Mouse (Mus musculus) myocyte (in vitro differentiated cells): ENCODE data around the gene Gng2.

ENCODE experiments used
- CEBPB ChIP-seq: IDR thresholded peaks from 2 replicates; pipeline ENCODE4 v1.6.1; 2011; ENCODE audit warnings: mild to moderate bottlenecking, moderate library complexity; ENCODE audit not compliant: poor library complexity, insufficient read depth, severe bottlenecking
- E2F4 ChIP-seq: IDR thresholded peaks from one replicate; pipeline ENCODE4 v1.6.1; 2011; ENCODE audit warnings: mild to moderate bottlenecking, control low read depth, moderate library complexity; ENCODE audit not compliant: insufficient read depth
- MAX ChIP-seq: IDR thresholded peaks from one replicate; pipeline ENCODE4 v1.6.1; 2011; ENCODE audit warnings: low read depth, mild to moderate bottlenecking, control low read depth
- MYOD1 ChIP-seq, 3 experiments: IDR thresholded peaks; one replicate each; pipeline ENCODE4 v1.6.1; 2011; ENCODE audit warnings: control low read depth in 2 of 3, low read depth in 2 of 3, mild to moderate bottlenecking in 2 of 3, moderate library complexity in 1 of 3; ENCODE audit not compliant: insufficient read length in 2 of 3, control insufficient read depth in 1 of 3
- MYOG ChIP-seq, 3 experiments: IDR thresholded peaks; one replicate each; pipeline ENCODE4 v1.6.1; 2011; ENCODE audit warnings: control low read depth in 2 of 3, low read depth in 2 of 3, mild to moderate bottlenecking in 2 of 3; ENCODE audit not compliant: insufficient read length in 2 of 3, control insufficient read depth in 1 of 3, insufficient read depth in 1 of 3
- POLR2A ChIP-seq: IDR thresholded peaks from one replicate; pipeline ENCODE4 v1.6.1; 2011; ENCODE audit warnings: low read depth, mild to moderate bottlenecking, control low read depth, moderate library complexity; ENCODE audit not compliant: insufficient read length
- POLR2AphosphoS2 ChIP-seq: IDR thresholded peaks from one replicate; pipeline ENCODE4 v1.6.1; 2011; ENCODE audit warnings: low read depth, control low read depth; ENCODE audit not compliant: insufficient read length
- REST ChIP-seq: IDR thresholded peaks from one replicate; pipeline ENCODE4 v1.6.1; 2011; ENCODE audit warnings: mild to moderate bottlenecking, control low read depth, moderate library complexity; ENCODE audit not compliant: insufficient read depth, insufficient read length
- SRF ChIP-seq: IDR thresholded peaks from one replicate; pipeline ENCODE4 v1.6.1; 2011; ENCODE audit warnings: low read depth; ENCODE audit not compliant: control insufficient read depth, insufficient read length
- TCF12 ChIP-seq: IDR thresholded peaks from one replicate; pipeline ENCODE4 v1.6.1; 2011; ENCODE audit warnings: mild to moderate bottlenecking, control low read depth; ENCODE audit not compliant: poor library complexity, insufficient read depth, severe bottlenecking
- TCF3 ChIP-seq: IDR thresholded peaks from one replicate; pipeline ENCODE4 v1.6.1; 2011; ENCODE audit warnings: low read depth, control low read depth; ENCODE audit not compliant: insufficient read length
- USF1 ChIP-seq: IDR thresholded peaks from one replicate; pipeline ENCODE4 v1.6.1; 2011; ENCODE audit warnings: low read depth, mild to moderate bottlenecking, control low read depth, moderate library complexity

DNA sequence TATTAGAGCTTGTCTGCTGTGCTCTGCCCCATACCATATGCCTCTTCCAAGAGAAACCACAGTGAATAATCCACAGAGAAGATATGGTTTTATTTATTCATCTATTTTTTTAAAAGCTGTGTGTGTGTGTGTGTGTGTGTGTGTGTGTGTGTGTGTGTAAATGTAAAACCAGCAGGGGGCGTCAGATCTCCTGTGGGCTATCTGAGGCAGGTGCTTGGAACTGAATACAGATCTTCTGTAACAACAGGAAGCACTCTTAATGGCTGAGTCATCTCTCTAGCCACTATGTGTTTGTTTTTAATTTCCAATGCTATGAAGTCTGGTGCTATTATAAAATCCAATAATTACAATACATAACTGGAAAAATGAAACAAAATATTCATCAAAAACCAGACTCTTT, 37.4 kb downstream of the Gng2 start:
- TF ChIP-seq MAX: no peak
- no peak for TF ChIP-seq TCF12
- TF ChIP-seq POLR2A: no peak
- TF ChIP-seq SRF: no peak
- TF ChIP-seq E2F4: no peak
- no peak for TF ChIP-seq USF1
- TF ChIP-seq MYOG (IDR thresholded peaks at IDR 0.05; ENCODE audit: control insufficient read depth in 1 of 3, insufficient read depth in 1 of 3, insufficient read length in 2 of 3, low read depth in 2 of 3): no peak
- no peak for TF ChIP-seq POLR2AphosphoS2
- no peak for TF ChIP-seq TCF3
- TF ChIP-seq CEBPB: no peak
- no peak for TF ChIP-seq REST
- no peak for TF ChIP-seq MYOD1 (IDR thresholded peaks at IDR 0.05; ENCODE audit: control insufficient read depth in 1 of 3, insufficient read length in 2 of 3, low read depth in 2 of 3)
